Mouse (Mus musculus) bone marrow, adult 2 months (tissue): ENCODE measurements at regions not wholly inside any gene's neighbourhood (a gene's known extent, or its start where the extent isn't known, plus 50 kb on each side); places are given as distances from the start of the nearest gene placed in this dataset.

Experiments
- CTCF ChIP-seq: fragments of 200-500 bp; IDR thresholded peaks from 2 replicates; pipeline ENCODE4 v1.5.1; 2011; ENCODE audit warnings: low read length, control low read depth; ENCODE audit not compliant: control insufficient read depth, insufficient read depth
- POLR2A ChIP-seq: fragments of 200-500 bp; IDR thresholded peaks from 2 replicates; pipeline ENCODE4 v1.6.1; 2011; ENCODE audit warnings: low read depth, mild to moderate bottlenecking, control low read depth, low read length, borderline replicate concordance; ENCODE audit not compliant: control insufficient read depth

DNA sequence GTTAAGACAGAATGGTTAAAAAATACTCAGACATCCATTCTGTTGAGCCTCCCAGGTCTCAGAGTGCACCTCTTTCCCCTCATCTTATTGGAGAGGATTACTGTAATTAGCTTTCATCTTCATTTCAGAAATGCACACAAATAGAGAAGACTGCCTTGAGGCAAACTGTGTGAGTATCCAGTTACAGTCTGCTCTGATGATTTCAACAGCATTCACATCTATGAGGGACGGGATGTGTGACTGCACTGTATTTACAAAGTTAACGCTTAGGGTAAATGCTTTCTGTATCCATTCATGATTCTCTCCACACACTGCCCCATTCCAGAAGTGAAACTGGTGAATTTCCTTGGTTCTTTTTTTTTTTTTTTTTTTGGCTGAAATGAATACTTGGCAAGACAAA is 393.5 kb downstream of the Sox2 start:
- TF ChIP-seq CTCF (no peak), POLR2A (no peak)
